Mouse (Mus musculus): ENCODE data around the gene Rapgef2. TPM values are rescaled to one million over a fixed set of nuclear protein-coding genes. Genes with fewer than 3 reads are reported as not detected.
A peak's percentile ranks its signal among the peaks of the same experiment; 100 is the strongest.

Gene Rapgef2
- polyA plus RNA-seq, 1 experiment from 2014 or later = 9.0 TPM

- WGBS = 70% methylated on average over 4 of the region's 4 CpGs
- H3K4me3 ChIP-seq (ENCODE audit: low read length) = no peak overlapping the region
- no peak overlapping the region for H3K4me2 ChIP-seq (replicated peaks; ENCODE audit: low read depth, low read length)
- no peaks in the 10 kb centered on the region for H3K4me1 ChIP-seq (ENCODE audit: control insufficient read depth, insufficient read depth, low read length)
- no peaks in the 10 kb centered on the region for H3K9me3 ChIP-seq (ENCODE audit: control insufficient read depth, low read length)
- ATAC-seq (ENCODE audit: low FRiP score, low TSS enrichment) = no peak
- no peak overlapping the region for H3K27ac ChIP-seq (ENCODE audit: low read depth, low read length)
- peaks cover 3% of the 10 kb centered on the region; the same call in 1 of the 2 replicates for H3K36me3 ChIP-seq (ENCODE audit: control insufficient read depth, insufficient read depth, low read length)
- H3K27me3 ChIP-seq (ENCODE audit: control insufficient read depth, insufficient read depth, low read length) = no peaks in the 10 kb centered on the region
- no peak overlapping the region for H3K9ac ChIP-seq (ENCODE audit: low read depth, low read length)
These were observed 93.3 kb downstream of the Rapgef2 start for GRCm38 (mm10) chr3:79193001-79193400.

DNA sequence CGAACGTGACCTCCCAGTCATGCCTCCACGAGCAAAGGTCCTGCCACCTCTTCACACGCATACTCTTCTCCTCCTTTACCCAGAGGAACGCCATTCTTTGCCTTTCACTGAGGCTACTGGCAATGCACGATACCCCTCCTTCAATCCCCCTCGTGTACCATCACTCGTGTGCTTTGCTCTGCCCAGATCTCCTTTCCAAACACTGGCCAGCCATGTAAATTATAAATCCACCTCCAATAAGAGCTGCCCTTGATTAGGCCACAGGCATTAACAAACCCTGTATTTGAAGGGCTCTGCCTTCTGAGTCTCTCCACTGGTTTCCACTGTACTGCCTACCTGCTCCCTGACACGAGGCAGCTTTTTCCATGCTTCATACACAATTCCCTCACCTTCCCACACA is 94.3 kb downstream of the Rapgef2 start:
- no peak overlapping the region for H3K4me2 ChIP-seq (replicated peaks; ENCODE audit: low read depth, low read length)
- H3K9ac ChIP-seq (ENCODE audit: low read depth, low read length) = no peak overlapping the region
- H3K4me1 ChIP-seq (ENCODE audit: control insufficient read depth, insufficient read depth, low read length) = no peaks in the 10 kb centered on the region
- ATAC-seq (ENCODE audit: low FRiP score, low TSS enrichment) = no peak
- no peaks in the 10 kb centered on the region for H3K27me3 ChIP-seq (ENCODE audit: control insufficient read depth, insufficient read depth, low read length)
- H3K27ac ChIP-seq (ENCODE audit: low read depth, low read length) = no peak overlapping the region
- WGBS = 70% methylated on average over 9 of the region's 9 CpGs
- peaks cover 3% of the 10 kb centered on the region; the same call in 1 of the 2 replicates for H3K36me3 ChIP-seq (ENCODE audit: control insufficient read depth, insufficient read depth, low read length)
- no peak overlapping the region for H3K4me3 ChIP-seq (ENCODE audit: low read length)
- H3K9me3 ChIP-seq (ENCODE audit: control insufficient read depth, low read length) = no peaks in the 10 kb centered on the region

GRCm38 (mm10) chr3:79191471-79191870 is 94.8 kb downstream of the Rapgef2 start:
- no peak overlapping the region for H3K4me2 ChIP-seq (replicated peaks; ENCODE audit: low read depth, low read length)
- H3K4me3 ChIP-seq (ENCODE audit: low read length) = no peak overlapping the region
- no peak for ATAC-seq (ENCODE audit: low FRiP score, low TSS enrichment)
- no peak overlapping the region for H3K9ac ChIP-seq (ENCODE audit: low read depth, low read length)
- WGBS = 90% methylated on average over 11 of the region's 11 CpGs
- peaks cover 3% of the 10 kb centered on the region; the same call in 1 of the 2 replicates for H3K36me3 ChIP-seq (ENCODE audit: control insufficient read depth, insufficient read depth, low read length)
- no peaks in the 10 kb centered on the region for H3K9me3 ChIP-seq (ENCODE audit: control insufficient read depth, low read length)
- no peaks in the 10 kb centered on the region for H3K4me1 ChIP-seq (ENCODE audit: control insufficient read depth, insufficient read depth, low read length)
- no peak overlapping the region for H3K27ac ChIP-seq (ENCODE audit: low read depth, low read length)
- no peaks in the 10 kb centered on the region for H3K27me3 ChIP-seq (ENCODE audit: control insufficient read depth, insufficient read depth, low read length)

DNA sequence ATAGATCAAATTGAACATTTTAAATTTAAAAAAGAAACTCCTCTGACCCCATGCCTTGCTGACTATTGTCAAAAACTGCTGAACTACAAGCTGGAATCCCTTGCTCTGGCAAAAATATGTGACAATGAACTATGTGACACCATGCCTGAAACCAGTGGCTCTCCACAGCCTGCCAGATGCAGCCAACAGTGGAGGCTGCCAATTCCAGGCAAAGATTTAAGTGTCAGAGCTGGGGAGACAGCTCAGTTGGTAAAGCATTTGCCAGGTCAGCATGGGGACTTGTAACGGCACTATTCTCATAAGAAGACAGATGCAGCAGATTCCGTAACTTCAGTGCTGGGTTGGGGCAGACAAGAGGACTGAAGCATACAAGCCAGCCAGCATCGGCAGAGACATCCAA is 95.9 kb downstream of the Rapgef2 start:
- no peak overlapping the region for H3K4me3 ChIP-seq (ENCODE audit: low read length)
- H3K36me3 ChIP-seq (ENCODE audit: control insufficient read depth, insufficient read depth, low read length) = peaks cover 3% of the 10 kb centered on the region; the same call in 1 of the 2 replicates
- no peak overlapping the region for H3K4me2 ChIP-seq (replicated peaks; ENCODE audit: low read depth, low read length)
- H3K27me3 ChIP-seq (ENCODE audit: control insufficient read depth, insufficient read depth, low read length) = no peaks in the 10 kb centered on the region
- WGBS = 94% methylated on average over 3 of the region's 3 CpGs
- H3K27ac ChIP-seq (ENCODE audit: low read depth, low read length) = no peak overlapping the region
- H3K4me1 ChIP-seq (ENCODE audit: control insufficient read depth, insufficient read depth, low read length) = no peaks in the 10 kb centered on the region
- no peaks in the 10 kb centered on the region for H3K9me3 ChIP-seq (ENCODE audit: control insufficient read depth, low read length)
- no peak overlapping the region for H3K9ac ChIP-seq (ENCODE audit: low read depth, low read length)
- no peak for ATAC-seq (ENCODE audit: low FRiP score, low TSS enrichment)

GRCm38 (mm10) chr3:79187912-79188311 is 98.4 kb downstream of the Rapgef2 start:
- no peak for ATAC-seq (ENCODE audit: low FRiP score, low TSS enrichment)
- 89% methylated on average over 1 of the region's 1 CpGs for WGBS
- Histone ChIP-seq H3K9ac (ENCODE audit: low read depth, low read length) (no peak overlapping the region), H3K4me2 (replicated peaks; ENCODE audit: low read depth, low read length) (no peak overlapping the region), H3K27me3 (ENCODE audit: control insufficient read depth, insufficient read depth, low read length) (no peaks in the 10 kb centered on the region), H3K4me3 (ENCODE audit: low read length) (no peak overlapping the region), H3K27ac (ENCODE audit: low read depth, low read length) (no peak overlapping the region), H3K4me1 (ENCODE audit: control insufficient read depth, insufficient read depth, low read length) (no peaks in the 10 kb centered on the region), H3K36me3 (ENCODE audit: control insufficient read depth, insufficient read depth, low read length) (no peaks in the 10 kb centered on the region), H3K9me3 (ENCODE audit: control insufficient read depth, low read length) (no peaks in the 10 kb centered on the region)

DNA sequence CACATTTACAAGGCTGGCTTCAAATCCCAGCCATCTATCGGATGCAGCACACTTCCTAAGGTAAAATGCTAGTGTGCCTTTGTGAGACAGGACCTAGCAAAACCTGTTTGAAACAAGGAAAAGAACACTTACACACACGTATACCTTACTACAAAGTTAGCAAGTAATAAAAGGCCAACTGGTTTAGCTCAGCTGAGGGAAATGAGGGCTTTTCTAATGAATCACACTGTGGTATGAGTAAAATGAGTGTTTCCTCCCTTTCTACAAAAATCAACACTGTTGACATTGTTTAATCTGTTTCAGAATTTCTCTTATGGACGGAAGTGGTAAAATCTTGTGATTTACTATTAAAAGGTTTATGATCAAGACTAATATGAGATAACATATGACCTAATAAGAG is 104.0 kb downstream of the Rapgef2 start:
- no peak overlapping the region for H3K9ac ChIP-seq (ENCODE audit: low read depth, low read length)
- no peaks in the 10 kb centered on the region for H3K27me3 ChIP-seq (ENCODE audit: control insufficient read depth, insufficient read depth, low read length)
- H3K9me3 ChIP-seq (ENCODE audit: control insufficient read depth, low read length) = no peaks in the 10 kb centered on the region
- H3K36me3 ChIP-seq (ENCODE audit: control insufficient read depth, insufficient read depth, low read length) = no peaks in the 10 kb centered on the region
- no peak overlapping the region for H3K4me2 ChIP-seq (replicated peaks; ENCODE audit: low read depth, low read length)
- H3K4me1 ChIP-seq (ENCODE audit: control insufficient read depth, insufficient read depth, low read length) = peaks cover 30% of the 10 kb centered on the region
- WGBS = 49% methylated on average over 3 of the region's 3 CpGs
- H3K27ac ChIP-seq (ENCODE audit: low read depth, low read length) = peak overlapping the region; percentile 56; the same call in 1 of the 2 replicates
- H3K4me3 ChIP-seq (ENCODE audit: low read length) = no peak overlapping the region
- no peak for ATAC-seq (ENCODE audit: low FRiP score, low TSS enrichment)

DNA sequence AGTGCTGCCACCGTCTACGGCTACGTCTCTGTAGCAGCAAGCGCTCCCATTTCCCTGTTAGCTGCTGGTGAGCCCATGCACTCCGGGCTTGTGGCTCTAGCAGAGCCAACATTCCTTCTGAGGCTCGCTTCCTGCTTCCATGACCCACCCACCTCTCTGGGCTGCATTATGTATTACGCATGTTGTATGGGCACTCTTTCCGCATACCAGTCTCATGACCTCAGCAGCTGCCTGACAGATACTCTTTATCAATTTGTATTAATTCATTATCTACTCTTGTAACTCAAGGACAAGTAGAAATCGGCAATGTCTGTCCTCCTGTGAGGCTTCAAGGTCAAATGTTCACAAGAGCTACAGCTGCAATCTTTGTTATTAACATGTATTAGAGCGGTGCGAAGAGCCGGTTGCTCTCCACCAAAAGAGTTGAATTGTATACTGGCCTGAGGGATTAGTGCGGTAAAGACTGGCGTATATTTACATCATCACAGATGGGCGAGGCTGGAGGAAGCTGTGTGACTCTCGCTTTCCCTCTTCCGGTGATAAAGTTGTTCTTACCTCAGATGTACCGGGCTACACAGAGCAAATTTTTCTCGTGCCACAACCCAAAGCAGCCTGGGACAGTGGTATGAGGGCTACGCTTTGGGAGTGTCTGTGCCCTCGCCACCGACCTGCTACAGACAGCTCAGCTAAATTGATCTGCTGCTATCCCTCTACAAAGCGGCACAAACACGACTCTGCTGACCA is 104.9 kb downstream of the Rapgef2 start:
- Histone ChIP-seq H3K36me3 (ENCODE audit: control insufficient read depth, insufficient read depth, low read length) (no peaks in the 10 kb centered on the region), H3K4me1 (ENCODE audit: control insufficient read depth, insufficient read depth, low read length) (peaks cover 32% of the 10 kb centered on the region), H3K9me3 (ENCODE audit: control insufficient read depth, low read length) (no peaks in the 10 kb centered on the region), H3K9ac (ENCODE audit: low read depth, low read length) (no peak overlapping the region), H3K27me3 (ENCODE audit: control insufficient read depth, insufficient read depth, low read length) (no peaks in the 10 kb centered on the region), H3K4me2 (replicated peaks; ENCODE audit: low read depth, low read length) (no peak overlapping the region; the same call in 1 of the 2 replicates), H3K4me3 (ENCODE audit: low read length) (no peak overlapping the region), H3K27ac (ENCODE audit: low read depth, low read length) (peak overlapping the region; percentile 56; the same call in 1 of the 2 replicates)
- WGBS = 66% methylated on average over 24 of the region's 24 CpGs
- ATAC-seq (ENCODE audit: low FRiP score, low TSS enrichment) = peak; percentile 77; the same call in 1 of the 2 replicates

GRCm38 (mm10) chr3:79180086-79180485 is 106.2 kb downstream of the Rapgef2 start:
- Histone ChIP-seq H3K4me3 (ENCODE audit: low read length) (no peak overlapping the region), H3K36me3 (ENCODE audit: control insufficient read depth, insufficient read depth, low read length) (no peaks in the 10 kb centered on the region), H3K27me3 (ENCODE audit: control insufficient read depth, insufficient read depth, low read length) (no peaks in the 10 kb centered on the region), H3K27ac (ENCODE audit: low read depth, low read length) (no peak overlapping the region), H3K4me1 (ENCODE audit: control insufficient read depth, insufficient read depth, low read length) (peaks cover 32% of the 10 kb centered on the region), H3K9me3 (ENCODE audit: control insufficient read depth, low read length) (no peaks in the 10 kb centered on the region), H3K4me2 (replicated peaks; ENCODE audit: low read depth, low read length) (no peak overlapping the region), H3K9ac (ENCODE audit: low read depth, low read length) (no peak overlapping the region)
- no peak for ATAC-seq (ENCODE audit: low FRiP score, low TSS enrichment)
- WGBS = 43% methylated on average over 8 of the region's 8 CpGs

DNA sequence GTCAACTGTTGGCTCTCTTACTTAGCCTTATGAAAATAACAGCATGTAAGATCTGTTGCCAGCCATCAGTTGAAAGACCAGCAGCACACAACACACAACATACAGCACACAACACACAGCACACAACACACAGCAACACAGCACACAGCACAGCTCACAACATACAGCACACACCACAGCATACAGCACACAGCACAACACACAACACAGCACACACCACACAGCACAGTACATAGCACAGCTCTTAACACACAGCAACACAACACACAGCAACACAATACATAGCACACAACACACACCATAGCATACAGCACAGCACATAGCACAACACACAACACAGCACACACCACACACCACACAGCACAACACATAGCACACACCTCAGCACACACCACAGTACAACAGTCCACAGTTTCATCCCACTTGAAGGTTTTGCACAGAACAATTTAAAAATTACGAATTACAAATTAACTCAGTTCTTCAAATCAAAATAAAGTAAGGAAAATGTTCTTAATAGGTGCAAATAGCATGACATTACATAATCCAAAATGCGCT is 106.7 kb downstream of the Rapgef2 start:
- Histone ChIP-seq H3K27ac (ENCODE audit: low read depth, low read length) (no peak overlapping the region), H3K4me1 (ENCODE audit: control insufficient read depth, insufficient read depth, low read length) (peaks cover 32% of the 10 kb centered on the region), H3K4me3 (ENCODE audit: low read length) (no peak overlapping the region), H3K4me2 (replicated peaks; ENCODE audit: low read depth, low read length) (no peak overlapping the region), H3K27me3 (ENCODE audit: control insufficient read depth, insufficient read depth, low read length) (no peaks in the 10 kb centered on the region), H3K9me3 (ENCODE audit: control insufficient read depth, low read length) (no peaks in the 10 kb centered on the region), H3K36me3 (ENCODE audit: control insufficient read depth, insufficient read depth, low read length) (no peaks in the 10 kb centered on the region), H3K9ac (ENCODE audit: low read depth, low read length) (no peak overlapping the region)
- no peak; the same call in 1 of the 2 replicates for ATAC-seq (ENCODE audit: low FRiP score, low TSS enrichment)
- 95% methylated on average over 2 of the region's 2 CpGs for WGBS
